Mouse (Mus musculus) limb, embryonic 11.5 days (tissue): Measurements from ENCODE around the gene Pparg. TPM values are rescaled to one million over a fixed set of nuclear protein-coding genes. Genes with fewer than 3 reads are reported as not detected.

Experiments used
- ATAC-seq: fragments of 200-750 bp; cut with Nextera tagmentation; 2 replicates; pipeline ENCODE4 v1.8.0; 2017; ENCODE audit warnings: low read depth; ENCODE audit not compliant: insufficient number of reproducible peaks, low FRiP score, low TSS enrichment
- DNase-seq: peaks from one replicate; pipeline ENCODE4 v3.0.0-alpha.2; 2015; ENCODE audit warnings: low spot score
- H3K27ac ChIP-seq: fragments of 300-500 bp; sonication (generic); replicated peaks from 2 replicates; pipeline ENCODE4 v1.5.1; 2014; ENCODE audit warnings: low read depth, mild to moderate bottlenecking, low read length
- H3K27me3 ChIP-seq: fragments of 300-500 bp; sonication (generic); 2 replicates; pipeline ENCODE4 v1.6.1; 2014; ENCODE audit warnings: mild to moderate bottlenecking, low read length, mixed read lengths; ENCODE audit not compliant: control insufficient read depth, insufficient read depth
- H3K36me3 ChIP-seq: fragments of 300-500 bp; sonication (generic); 2 replicates; pipeline ENCODE4 v1.6.1; 2014; ENCODE audit warnings: mild to moderate bottlenecking, low read length, moderate library complexity, mixed read lengths; ENCODE audit not compliant: control insufficient read depth, insufficient read depth
- H3K4me1 ChIP-seq: fragments of 300-500 bp; sonication (generic); 2 replicates; pipeline ENCODE4 v1.6.1; 2014; ENCODE audit warnings: low read length, mixed read lengths; ENCODE audit not compliant: control insufficient read depth, insufficient read depth
- H3K4me2 ChIP-seq: fragments of 300-500 bp; sonication (generic); 2 replicates; pipeline ENCODE4 v1.6.1; 2014; ENCODE audit warnings: low read depth, mild to moderate bottlenecking, moderate library complexity; ENCODE audit not compliant: severe bottlenecking
- H3K4me3 ChIP-seq: fragments of 300-500 bp; sonication (generic); 2 replicates; pipeline ENCODE4 v1.5.1; 2014; ENCODE audit warnings: low read depth, low read length
- H3K9ac ChIP-seq: fragments of 300-500 bp; sonication (generic); 2 replicates; pipeline ENCODE4 v1.6.1; 2014; ENCODE audit warnings: mild to moderate bottlenecking, low read length
- H3K9me3 ChIP-seq: fragments of 300-500 bp; sonication (generic); 2 replicates; pipeline ENCODE4 v1.6.1; 2016; ENCODE audit warnings: low read length; ENCODE audit not compliant: control insufficient read depth
- WGBS: fragments of 180-500 bp; shearing (Covaris S2); extraction: QIAGEN DNeasy Blood & Tissue Kit; methylation state at CpG from one replicate; pipeline ENCODE4 v1.1.7; 2014; 5-methylcytosine and 5-hydroxymethylcytosine counted together
- polyA plus RNA-seq: library from polyadenylated mRNA; unstranded; fragments of >200 nt; fragmentation: Nextera tagmentation; extraction: Ambion mirVana; gene quantifications from 2 replicates; pipeline ENCODE4 v1.2.1, GENCODE M21; 2014

The Pparg gene
- polyA plus RNA-seq, 1 experiment from 2014 or later = 0.21 TPM

DNA sequence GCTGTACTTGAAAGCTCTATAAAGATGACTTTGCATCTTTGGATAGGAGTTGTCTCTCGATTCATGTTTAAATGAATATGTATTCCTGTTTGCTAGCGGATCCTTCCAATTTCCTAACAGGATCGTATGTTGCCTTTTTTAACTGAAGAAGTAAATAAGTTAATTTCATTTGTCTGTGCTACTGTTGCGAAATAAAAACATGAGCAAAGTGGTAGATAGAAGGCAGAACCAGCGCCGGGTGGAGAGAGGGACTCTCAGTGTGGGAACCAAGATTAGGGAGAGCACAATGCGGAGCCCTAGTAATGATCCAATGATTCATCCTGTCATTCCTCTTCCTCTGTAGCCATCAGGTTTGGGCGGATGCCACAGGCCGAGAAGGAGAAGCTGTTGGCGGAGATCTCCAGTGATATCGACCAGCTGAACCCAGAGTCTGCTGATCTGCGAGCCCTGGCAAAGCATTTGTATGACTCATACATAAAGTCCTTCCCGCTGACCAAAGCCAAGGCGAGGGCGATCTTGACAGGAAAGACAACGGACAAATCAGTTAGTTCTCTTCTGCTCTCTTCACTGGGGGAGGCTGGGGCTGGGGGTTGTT is 102.1 kb downstream of the Pparg start:
- ATAC-seq = no peak
- Histone ChIP-seq H3K4me1 (no peaks in the 10 kb centered on the region), H3K4me2 (no peak overlapping the region), H3K27ac (no peak overlapping the region), H3K9me3 (no peaks in the 10 kb centered on the region), H3K36me3 (no peaks in the 10 kb centered on the region), H3K9ac (no peak overlapping the region), H3K27me3 (no peaks in the 10 kb centered on the region), H3K4me3 (no peak overlapping the region)
- WGBS = 87% methylated on average over 16 of the region's 16 CpGs
- no peak for DNase-seq

DNA sequence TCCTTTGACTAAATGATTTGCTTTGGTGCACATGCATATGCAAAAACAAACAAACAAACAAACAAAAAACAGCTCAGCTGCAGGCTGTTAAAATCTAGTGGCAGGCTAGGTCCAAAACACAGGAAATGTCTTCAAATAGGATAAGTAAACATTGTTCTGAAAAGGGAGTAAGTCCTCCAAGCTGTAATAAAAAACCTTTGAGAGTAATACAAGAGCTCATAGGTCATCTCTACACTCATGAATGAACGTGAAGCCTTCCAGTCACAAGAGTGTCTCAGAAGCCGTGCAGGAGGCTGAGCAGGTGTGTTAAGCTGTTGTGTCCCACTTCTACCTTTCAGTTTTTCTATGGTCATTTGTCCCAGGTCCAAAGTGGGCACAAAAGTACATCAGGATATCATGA is 102.6 kb downstream of the Pparg start:
- no peaks in the 10 kb centered on the region for H3K4me1 ChIP-seq
- WGBS = 84% methylated on average over 2 of the region's 2 CpGs
- ATAC-seq (no peak), DNase-seq (no peak)
- no peaks in the 10 kb centered on the region for H3K9me3 ChIP-seq
- H3K27ac ChIP-seq = no peak overlapping the region
- no peak overlapping the region for H3K4me2 ChIP-seq
- H3K4me3 ChIP-seq = no peak overlapping the region
- no peak overlapping the region for H3K9ac ChIP-seq
- no peaks in the 10 kb centered on the region for H3K27me3 ChIP-seq
- H3K36me3 ChIP-seq = no peaks in the 10 kb centered on the region

DNA sequence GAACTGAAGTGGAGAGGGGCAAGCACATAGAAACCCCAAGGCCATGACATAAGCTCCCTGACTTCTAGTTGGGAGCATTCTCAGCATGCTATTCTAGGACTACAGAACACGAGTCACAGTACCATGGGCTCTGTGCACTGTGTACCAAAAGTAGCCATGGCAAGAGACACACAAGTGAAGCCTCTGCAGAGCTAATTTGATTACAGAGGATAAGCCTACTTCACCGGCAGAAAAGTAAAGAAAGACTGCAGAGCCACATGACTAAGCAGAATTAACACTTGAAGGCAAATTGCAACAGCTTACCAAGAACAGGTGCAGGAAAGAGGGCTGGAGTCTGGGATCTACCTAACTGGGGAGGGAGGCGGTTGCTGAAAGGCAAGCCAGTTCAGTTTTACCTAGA is 103.9 kb downstream of the Pparg start:
- no peaks in the 10 kb centered on the region for H3K27me3 ChIP-seq
- 53% methylated on average over 3 of the region's 3 CpGs for WGBS

DNA sequence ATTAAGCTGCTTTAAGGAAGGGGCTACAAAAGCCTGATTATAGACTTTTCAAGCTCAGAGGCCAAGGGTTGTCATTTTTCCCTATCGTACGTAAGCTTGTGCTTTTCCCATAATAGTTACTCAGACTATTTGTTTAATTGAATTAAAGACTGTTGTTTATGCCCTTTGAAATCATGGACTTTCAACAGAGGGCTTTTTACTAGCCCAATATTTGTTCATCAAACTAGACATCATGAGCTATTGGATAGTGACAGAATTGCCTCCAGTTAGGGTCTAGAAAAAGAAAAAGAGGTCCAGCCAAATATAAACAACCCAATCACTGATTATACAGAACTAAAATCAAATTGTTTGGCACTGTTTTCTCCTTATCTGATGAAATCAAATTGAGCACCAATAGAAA is 104.7 kb downstream of the Pparg start:
- Histone ChIP-seq H3K4me1 (no peaks in the 10 kb centered on the region), H3K27me3 (no peaks in the 10 kb centered on the region), H3K36me3 (no peaks in the 10 kb centered on the region), H3K4me2 (no peak overlapping the region), H3K9ac (no peak overlapping the region), H3K4me3 (no peak overlapping the region), H3K9me3 (no peaks in the 10 kb centered on the region), H3K27ac (no peak overlapping the region)
- no peak for DNase-seq
- ATAC-seq = no peak
- 82% methylated on average over 2 of the region's 2 CpGs for WGBS

More for the DNA sequence above, 103.9 kb downstream of the Pparg start:
- DNase-seq (no peak), ATAC-seq (no peak)
- Histone ChIP-seq H3K9ac (no peak overlapping the region), H3K9me3 (no peaks in the 10 kb centered on the region), H3K4me1 (no peaks in the 10 kb centered on the region), H3K4me2 (no peak overlapping the region), H3K27ac (no peak overlapping the region), H3K36me3 (no peaks in the 10 kb centered on the region), H3K4me3 (no peak overlapping the region)

DNA sequence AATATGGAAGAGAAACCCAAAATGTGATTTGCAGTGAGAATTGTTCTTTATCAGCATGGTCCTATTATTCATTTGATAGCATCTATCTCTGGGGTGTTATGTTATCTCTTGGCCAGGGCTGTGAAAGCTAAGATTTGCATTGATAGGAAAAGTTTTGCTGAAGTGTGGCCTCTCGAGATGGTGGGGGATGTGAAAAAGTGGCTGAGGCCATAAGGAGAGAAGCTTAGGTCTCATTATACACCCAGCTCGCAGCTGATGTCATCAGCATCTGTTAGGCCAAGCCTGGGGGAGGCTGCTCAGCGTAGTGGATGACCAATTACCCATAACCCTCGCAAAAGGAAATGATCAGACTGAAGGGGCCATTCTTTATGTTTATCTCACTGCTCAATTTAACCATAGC is 105.1 kb downstream of the Pparg start:
- no peak overlapping the region for H3K9ac ChIP-seq
- 40% methylated on average over 4 of the region's 4 CpGs for WGBS
- H3K4me2 ChIP-seq = no peak overlapping the region
- H3K27me3 ChIP-seq = no peaks in the 10 kb centered on the region
- no peaks in the 10 kb centered on the region for H3K36me3 ChIP-seq
- DNase-seq (no peak), ATAC-seq (no peak)
- H3K27ac ChIP-seq = no peak overlapping the region
- no peaks in the 10 kb centered on the region for H3K9me3 ChIP-seq
- H3K4me1 ChIP-seq = no peaks in the 10 kb centered on the region
- no peak overlapping the region for H3K4me3 ChIP-seq

DNA sequence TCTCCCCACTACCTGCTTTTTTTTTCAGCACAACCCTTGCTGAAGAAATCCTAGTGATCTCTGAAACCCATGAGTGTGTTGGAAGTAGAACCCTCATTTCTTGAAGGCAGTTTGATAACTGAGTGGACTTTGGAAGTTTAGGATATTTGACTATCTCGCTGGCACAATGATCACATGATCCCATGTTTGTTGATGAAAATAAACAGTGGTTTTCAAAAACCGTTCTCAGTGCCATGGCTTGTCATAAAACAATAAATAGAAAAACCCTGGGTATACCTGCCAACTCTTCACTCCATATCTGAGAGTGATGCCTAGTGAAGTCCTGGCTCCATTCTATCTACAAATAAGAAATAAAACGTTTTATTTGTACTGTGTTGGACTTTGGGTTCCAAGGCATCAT is 105.8 kb downstream of the Pparg start:
- H3K4me1 ChIP-seq = no peaks in the 10 kb centered on the region
- H3K36me3 ChIP-seq = no peaks in the 10 kb centered on the region
- H3K27ac ChIP-seq = no peak overlapping the region
- H3K9ac ChIP-seq = no peak overlapping the region
- no peak overlapping the region for H3K4me3 ChIP-seq
- DNase-seq (no peak), ATAC-seq (no peak)
- no peaks in the 10 kb centered on the region for H3K9me3 ChIP-seq
- no peaks in the 10 kb centered on the region for H3K27me3 ChIP-seq
- no peak overlapping the region for H3K4me2 ChIP-seq
- 65% methylated on average over 3 of the region's 3 CpGs for WGBS

DNA sequence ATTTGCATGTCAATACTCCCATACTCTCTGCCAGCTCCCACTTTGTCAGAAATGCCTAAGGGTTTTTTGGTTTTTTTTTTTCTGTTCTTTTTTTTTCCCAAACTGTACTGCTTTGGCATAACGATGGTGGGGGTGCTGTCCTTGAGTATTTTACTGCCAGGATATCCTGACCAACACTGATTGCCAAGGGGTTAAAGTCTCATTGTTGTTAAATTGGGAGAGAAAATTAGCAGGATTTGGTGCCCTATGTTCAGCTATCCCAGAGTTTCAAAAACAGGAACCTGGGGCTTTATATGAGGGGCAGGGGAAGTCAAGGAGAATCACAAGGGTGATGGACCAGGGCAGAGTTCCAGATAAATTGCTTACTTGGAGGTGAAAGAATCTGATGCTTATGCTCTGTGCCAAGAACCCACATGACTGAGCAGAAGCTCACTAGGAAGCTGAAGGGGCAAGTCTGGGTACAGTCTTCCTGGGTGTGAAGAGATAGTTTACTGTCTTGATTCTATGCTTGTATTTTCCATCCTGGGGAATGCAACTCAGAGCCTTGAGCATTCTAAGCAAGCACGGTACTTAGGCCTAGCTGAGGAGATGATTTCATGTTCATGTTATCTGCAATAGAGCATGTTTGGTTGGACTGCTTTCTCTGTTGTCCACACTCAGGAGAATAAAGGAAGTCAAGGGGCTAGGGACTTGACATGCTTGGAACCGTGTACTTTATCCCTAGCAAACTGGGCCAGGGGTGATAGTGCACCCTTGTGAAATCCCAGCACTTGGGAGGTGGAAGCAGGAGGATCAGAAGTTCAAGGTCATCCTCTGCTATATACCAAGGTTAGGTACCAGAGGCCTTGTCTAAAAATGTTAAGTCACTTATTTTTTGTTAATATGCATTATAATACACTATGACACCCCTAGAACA is 109.2 kb downstream of the Pparg start:
- Histone ChIP-seq H3K27me3 (no peaks in the 10 kb centered on the region), H3K4me1 (no peaks in the 10 kb centered on the region), H3K27ac (no peak overlapping the region), H3K36me3 (no peaks in the 10 kb centered on the region), H3K9me3 (no peaks in the 10 kb centered on the region), H3K4me3 (no peak overlapping the region), H3K4me2 (no peak overlapping the region), H3K9ac (no peak overlapping the region)
- no peak for ATAC-seq
- 75% methylated on average over 3 of the region's 3 CpGs for WGBS
- DNase-seq = no peak

DNA sequence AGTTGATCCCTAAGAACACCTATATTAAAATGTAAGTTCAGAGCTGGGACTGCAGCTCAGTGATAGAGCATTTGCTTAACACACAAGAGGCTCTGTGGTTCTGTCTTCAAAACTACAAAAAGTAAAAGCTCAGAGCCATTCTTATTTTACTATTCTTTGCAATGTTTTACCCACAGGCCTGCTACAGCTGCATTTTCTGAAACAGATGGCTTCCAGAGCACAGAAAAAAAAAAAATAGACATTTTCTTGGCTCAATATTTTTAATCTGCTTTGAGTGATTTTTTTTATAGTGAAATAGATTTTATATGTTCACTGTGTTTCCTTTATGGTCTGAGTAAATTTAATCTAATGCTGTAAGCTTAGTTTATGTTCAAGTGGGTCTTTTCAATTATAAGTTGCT is 111.2 kb downstream of the Pparg start:
- Histone ChIP-seq H3K27me3 (no peaks in the 10 kb centered on the region), H3K4me2 (no peak overlapping the region), H3K9me3 (no peaks in the 10 kb centered on the region), H3K4me3 (no peak overlapping the region), H3K27ac (no peak overlapping the region), H3K9ac (no peak overlapping the region), H3K36me3 (no peaks in the 10 kb centered on the region), H3K4me1 (no peaks in the 10 kb centered on the region)
- DNase-seq (no peak), ATAC-seq (no peak)
